Mouse (Mus musculus): Measurements from ENCODE around the gene Fam214a.
A peak's percentile ranks its signal among the peaks of the same experiment; 100 is the strongest.

The Fam214a gene

DNA sequence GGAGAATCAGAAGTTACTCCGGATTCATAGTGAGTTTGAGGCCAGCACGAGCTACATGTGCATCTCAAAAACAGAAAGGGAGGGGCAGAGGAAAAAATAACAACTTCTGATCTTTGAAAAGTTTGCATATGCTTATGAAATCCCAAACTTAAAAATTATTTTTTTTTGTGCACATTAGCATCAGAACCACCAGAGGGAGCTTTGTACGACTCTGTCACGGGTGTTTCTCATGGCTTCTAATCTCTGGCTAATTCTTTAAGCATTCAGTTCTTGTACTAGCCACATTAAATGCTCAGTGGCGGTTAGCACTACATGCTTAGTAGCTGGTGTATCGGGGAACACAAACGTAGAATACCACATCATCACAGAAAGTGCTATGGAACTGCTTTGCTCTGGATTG lies 80.5 kb downstream of the Fam214a start:
- peak; percentile 61 for DNase-seq (ENCODE audit: low spot score)

DNA sequence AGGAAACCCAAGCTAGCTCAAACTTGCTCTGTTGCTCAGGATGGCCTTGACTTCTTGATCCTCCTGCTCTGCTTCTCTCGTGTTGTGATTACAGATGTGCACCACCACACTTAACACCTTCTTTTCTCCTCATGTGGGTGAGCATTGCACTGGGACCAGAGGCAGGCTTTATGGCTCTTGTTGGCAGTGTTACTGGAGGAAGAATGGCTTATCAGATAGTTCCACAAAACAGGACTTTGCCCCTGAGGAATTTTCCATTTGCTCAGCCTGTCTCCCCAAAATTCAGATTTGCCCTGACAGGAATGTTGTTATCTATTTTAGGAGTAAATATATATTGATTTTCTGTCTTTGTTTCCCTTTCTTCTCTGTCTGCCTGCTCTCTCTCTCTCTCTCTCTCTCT lies 82.0 kb downstream of the Fam214a start:
- no peak for DNase-seq (ENCODE audit: low spot score)

DNA sequence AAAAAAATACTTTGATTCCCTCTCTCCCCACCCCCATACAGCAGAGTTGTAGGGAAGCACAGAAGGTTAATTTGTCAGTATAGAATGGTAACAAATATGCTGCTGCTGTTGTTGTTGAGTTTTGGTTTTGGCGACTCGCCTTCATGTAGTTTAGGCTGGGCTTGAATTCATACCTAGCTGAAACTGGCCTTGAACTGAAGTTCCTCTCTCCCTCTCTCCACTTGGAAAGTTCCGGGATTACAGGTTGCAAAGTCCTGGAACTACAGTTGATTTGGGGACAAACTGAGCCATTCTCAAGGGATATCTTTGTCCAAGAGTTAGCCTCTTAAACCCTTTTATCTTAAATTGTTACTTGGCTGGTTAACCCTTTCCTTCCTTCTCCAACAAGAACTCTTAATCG lies 83.3 kb downstream of the Fam214a start:
- DNase-seq (ENCODE audit: low spot score): no peak

DNA sequence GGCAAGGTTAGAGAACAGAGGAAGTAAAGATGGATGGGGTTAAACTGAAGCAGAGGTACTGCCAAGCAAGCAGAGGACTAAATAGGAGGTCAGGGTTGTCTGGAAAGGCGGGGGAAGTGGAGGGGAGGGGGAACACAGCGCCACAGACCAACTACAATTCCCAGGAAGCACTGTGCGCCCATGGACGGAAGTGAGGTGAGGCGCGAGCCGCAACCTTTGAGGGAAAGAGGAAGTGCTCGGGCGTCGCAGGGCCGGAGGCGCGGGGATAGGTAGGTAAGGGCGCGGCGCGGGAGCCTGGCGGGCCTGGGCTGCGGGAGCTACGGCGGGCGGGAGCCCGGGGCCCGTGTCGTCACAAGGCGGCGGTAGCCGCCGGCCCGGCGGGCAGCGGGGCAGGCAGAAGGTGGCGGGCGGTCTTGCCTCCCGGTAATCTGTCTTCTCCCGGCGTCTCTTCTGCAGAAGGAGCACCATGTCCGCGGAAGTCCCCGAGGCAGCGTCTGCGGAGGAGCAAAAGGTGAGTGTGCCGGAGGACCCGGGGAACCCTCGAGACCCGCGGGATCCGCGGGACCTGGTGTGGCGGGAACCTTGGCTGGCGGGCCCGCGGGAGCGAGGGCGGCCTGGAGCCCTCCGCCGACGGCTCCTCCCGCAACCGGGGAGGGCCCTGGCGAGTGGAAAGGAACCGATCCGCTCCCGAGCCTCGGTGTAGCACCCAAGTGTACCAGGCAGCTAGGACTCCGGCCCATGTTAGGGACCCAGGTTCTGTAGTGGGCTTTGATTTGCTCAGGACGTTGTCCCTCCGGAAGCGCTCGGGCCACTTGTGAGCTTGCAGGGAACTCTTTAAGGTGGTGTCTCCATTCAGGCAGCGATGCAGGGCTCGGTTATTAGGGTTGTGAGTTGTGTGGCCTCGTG lies 85.0 kb downstream of the Fam214a start, which contains the start of gene Arpp19:
TSS of gene Arpp19 (plus strand) at position 164 of the 906 bp plus-strand sequence.
- DNase-seq (ENCODE audit: low spot score): peak; percentile 89

DNA sequence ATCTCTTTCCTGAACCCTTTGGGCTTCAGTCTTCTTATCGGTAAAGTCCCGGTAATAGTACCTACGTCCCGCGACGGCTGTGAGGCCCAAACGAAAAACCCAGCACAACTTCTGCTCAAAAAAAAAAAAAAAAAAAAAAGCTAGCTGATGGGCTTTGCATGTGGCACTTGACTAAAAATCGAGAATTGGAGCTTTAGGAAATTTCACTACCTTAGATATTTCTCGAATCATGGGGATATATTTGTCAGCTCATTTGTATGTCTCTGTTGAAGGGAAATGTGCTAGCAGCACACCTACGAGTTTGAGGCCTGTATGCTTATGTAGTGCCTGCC lies 85.6 kb downstream of the Fam214a start:
- no peak for DNase-seq (ENCODE audit: low spot score)

DNA sequence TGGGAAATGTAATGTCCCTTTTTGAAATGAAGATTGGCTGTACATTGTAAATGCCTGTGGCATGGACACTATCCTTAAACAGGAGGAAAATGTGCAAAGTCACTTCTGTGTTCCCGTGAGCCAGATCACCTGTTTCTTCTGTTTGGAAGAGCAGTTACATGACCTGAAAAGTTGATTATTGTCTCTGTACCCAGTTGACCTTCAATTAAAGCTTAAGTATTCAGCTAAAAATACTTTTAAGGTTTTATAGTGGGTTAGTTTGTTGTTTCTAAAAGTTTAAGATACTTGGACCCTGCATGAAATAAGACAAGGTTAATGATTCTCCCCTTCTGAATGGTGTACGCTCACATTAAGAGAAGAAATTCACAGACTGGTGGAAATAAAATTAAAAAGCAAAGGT lies 87.9 kb downstream of the Fam214a start:
- DNase-seq (ENCODE audit: low spot score): no peak

DNA sequence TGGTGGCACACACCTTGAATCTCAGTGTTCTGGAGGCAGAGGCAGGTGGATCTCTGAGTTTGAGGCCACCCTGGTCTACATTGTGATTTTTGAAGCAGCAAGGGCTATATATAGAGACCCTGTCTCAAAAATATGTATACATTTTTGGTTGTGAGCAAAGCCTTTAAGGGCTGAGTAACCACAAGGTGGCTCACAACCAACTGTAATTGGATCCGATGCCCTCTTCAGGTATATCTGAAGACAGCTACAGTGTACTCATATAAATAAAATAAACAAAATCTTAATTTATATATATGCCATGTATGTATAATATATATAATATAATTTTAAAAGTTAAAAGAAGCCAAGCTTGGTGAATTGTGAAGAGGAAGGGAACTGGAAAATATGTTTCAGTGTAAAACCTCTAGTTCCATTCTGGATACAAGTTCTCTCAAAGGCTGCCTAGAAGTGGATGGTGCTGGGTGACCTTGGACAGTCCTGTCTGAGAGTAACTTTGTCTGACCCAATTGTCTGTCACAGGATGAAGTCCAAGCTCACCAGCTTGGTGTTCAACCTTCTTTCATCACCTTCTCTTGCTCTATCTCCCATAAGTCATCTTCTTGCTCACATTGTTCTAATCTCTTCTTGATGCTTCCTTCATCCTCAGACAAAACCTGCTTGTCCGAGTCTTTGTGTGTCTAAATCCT lies 89.3 kb downstream of the Fam214a start:
- no peak for DNase-seq (ENCODE audit: low spot score)

DNA sequence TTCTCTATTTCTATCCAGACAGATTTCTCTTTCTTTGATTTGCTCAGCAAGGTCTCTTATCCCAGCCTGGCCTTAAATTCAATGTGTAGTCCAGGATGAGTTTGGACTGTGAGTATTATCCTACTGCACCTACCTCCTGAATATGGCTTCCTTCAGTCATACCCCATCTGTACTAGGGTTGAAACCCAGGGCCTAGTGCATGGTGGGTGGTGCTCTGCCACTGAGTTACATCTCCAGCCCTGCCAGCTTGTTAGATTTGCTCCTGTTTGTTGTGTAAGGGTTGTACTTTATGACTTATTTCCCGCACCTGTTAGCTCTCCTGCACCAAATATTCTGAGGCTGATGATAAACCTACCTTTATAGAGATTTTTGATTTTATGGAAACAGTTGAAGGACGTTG lies 90.5 kb downstream of the Fam214a start:
- no peak for DNase-seq (ENCODE audit: low spot score)

DNA sequence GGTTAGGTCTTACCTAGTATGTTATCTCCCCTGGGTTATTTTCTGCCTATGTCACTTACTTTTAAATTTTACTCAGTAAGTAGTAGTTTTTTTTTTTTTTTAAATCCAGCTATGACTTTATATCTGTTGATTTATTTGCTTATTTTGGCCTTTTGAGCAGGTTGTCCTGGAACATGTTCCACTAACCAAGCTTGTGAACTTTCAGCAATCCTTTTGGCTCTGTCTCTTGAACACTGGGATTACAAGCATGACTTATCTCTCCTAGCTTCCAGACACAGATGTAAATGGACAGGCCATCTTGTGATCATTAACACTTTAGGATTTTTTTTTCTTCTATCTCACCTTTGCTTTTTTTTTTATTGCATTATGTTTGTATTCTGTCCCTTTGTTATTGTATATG lies 94.4 kb downstream of the Fam214a start:
- DNase-seq (ENCODE audit: low spot score): no peak

DNA sequence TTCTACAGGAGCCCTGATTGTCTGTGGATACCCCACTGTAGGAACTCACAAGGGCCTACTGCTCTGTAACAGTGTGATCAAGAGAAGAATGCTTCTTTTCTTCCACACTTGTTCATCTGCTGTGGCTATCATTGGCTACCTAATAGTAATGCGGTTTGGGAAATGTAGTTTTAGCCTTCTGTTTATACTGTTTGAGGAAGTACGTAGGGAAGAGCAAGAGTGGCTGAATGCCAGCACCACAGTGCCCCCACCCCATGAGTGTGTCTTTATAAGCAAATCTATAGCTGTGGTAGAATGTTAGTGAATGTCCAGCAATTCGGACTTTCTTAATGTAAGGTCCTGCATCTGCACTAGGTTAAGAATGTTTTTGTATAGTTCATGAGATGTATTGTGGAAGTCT lies 96.4 kb downstream of the Fam214a start:
- DNase-seq (ENCODE audit: low spot score): no peak

DNA sequence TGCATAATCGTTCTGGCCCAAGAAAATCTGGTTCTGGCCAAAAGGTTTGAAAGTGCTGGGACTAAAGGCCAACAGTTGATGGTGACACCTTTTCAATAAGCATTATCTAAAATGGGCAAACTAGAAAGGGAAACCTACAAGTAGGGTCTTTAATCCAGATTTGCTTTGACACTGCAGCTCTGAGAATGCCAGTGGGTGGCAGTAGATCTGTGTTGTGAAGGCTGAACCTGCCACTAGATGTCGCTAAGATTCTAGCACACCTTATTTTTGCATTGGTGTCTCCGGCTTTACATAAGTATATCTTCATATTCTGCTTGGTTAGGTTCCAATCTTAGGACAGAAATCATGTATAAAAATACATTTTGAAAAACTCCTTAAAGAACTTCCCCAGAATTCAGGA lies 97.3 kb downstream of the Fam214a start:
- DNase-seq (ENCODE audit: low spot score): peak; percentile 88

DNA sequence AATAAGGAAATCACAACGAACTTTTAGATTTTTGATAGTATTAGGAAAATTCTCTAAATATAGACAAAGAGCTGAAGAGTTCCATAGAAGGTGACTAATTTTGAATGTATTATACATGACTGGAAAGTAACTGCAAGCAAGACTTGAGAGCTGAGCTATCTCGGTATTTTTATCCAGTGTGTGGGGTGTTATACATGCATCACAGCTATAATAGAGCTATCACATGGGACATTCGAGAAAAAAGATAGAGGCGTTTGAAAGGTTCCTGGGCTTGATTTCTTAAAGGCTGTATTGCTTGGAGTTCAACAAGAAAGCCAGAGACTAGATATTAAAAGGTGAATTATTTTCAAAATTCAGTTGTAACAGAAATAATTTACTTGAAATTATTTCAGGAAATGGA lies 99.2 kb downstream of the Fam214a start:
- DNase-seq (ENCODE audit: low spot score): no peak

DNA sequence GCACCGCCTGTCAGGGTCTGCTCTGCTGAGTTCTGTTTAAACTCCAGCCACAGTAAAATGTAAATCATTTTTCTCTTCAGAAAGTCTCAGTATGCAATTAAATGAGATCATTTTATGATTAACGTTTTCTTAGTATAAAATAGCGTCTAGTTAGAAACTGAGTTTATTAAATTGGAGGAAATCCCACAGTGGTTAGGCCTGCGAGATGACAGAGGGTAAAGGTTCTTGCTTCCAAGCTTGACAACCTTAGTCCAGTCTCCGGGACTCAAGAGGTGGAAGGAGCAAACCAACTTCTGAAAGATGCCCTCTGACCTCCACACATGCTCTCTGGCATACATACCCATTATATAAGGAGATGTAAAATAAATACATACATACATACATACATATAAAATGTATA lies 102.4 kb downstream of the Fam214a start:
- no peak for DNase-seq (ENCODE audit: low spot score)

DNA sequence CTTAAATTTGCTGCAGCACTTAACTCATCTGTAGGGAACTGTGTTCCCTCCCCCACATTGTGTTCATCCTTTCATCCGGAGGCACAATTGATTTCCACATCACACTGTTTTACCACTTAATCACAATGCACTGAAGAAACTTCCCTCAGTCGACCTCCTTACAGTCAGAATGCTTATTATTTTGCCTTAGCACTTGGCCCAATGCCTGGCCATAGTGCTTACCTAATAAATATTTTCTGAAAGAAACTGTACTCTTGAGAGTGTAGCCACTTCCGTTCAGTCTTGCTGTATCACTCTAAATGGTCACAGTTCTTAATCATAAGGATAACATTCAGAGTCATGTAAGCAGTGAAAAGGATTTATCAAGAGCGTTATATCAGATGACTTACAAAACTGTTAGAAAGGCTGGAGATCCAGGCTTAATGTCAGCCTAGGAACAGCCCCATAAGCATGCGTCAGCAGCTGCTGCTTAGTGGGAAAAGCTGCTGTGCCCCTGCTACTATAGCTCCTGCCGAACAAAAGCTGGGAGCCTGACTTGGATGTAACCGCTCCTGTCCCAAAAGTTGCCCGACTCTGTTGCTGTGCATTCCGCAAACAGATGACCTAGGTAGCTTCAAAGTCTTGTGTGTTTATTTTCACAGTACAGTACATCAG lies 112.1 kb downstream of the Fam214a start:
- DNase-seq (ENCODE audit: low spot score): no peak

DNA sequence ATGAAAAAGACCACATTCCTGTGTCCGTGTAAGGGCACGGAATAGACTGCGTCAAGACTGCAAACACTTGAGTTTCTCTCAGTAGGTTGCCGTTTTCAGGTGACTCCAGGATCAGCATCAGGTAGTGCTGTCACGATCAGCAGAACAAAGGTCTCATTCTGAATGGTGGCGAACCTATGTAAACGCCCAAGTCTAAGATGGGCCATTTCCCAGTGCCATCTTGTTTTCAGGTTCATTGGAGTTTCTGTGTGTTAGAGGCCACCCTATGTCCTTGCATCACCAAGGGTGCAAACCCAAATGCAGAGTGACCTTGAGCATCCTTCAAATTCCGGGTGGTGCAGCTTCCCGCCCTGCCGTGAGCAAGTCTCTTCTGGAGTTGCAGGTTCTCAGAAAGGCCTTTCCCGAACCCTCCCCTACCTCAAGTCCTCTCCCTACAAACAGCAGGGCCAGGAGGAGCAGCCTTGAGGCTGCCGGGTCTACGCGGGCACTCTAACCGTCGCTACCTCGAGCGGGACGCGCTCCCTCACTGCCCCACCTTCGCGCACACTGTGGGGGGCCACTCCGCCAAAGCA lies 117.9 kb downstream of the Fam214a start, which contains the start of gene Myo5a:
TSS of gene Myo5a (plus strand) at position 559 of the 572 bp plus-strand sequence.
- DNase-seq (ENCODE audit: low spot score): no peak

DNA sequence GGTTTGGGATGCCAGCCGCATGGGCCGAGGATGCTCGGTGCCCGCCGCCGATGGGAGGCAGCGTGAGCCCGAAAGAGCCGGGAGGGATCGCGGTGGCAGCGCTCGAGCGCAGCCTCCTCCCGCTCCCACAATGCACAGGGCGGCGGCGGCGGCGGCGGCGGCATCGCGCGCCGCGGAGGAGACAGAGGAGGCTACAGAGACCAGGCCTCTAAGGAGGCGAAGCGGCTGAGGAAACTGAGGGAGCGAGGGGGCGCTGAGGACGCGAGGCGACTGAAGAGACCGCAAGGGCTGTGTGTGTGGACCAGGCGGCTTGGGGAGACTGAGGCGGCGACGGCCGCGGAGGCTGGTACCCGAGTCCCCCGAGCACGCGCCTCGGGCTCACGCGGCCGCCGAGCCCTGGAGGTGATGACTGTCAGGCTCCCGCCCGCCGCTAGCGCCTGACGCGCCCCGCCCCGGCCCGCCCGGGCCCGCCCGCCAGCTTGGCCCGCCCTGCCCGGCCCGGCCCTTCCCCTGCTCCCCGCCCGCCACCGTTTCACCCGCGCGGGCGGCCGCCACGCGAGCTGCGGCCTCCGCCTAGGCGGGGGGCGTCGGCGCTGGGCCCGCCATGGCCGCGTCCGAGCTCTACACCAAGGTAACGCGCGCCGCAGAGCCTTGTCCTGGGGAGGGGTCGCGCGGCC lies 118.5 kb downstream of the Fam214a start:
- peak; percentile 80 for DNase-seq (ENCODE audit: low spot score)

DNA sequence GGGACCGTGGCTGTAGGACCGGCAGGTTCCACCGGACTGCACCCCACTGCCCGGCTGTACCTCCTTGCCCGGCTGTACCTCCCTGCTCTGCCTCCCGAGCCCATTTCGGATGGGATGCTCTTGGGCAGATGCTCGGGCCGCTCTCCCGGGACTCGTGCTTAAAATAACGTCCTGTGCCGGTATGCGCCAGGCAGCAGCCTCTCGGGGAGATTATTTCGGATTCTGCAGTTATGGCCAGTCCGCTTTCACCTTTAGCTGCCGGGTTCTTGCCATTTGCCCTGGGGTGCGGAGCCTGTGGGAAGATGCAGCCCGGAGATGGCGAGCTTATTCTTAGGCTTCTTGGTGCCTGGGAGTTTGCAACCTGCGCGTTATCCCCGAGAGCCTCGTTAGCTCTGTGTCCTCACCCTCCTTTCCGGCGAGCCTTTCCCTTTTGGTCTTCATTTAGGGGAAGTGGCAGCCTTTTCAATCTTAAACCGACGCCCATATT lies 119.1 kb downstream of the Fam214a start:
- peak; percentile 45 for DNase-seq (ENCODE audit: low spot score)

DNA sequence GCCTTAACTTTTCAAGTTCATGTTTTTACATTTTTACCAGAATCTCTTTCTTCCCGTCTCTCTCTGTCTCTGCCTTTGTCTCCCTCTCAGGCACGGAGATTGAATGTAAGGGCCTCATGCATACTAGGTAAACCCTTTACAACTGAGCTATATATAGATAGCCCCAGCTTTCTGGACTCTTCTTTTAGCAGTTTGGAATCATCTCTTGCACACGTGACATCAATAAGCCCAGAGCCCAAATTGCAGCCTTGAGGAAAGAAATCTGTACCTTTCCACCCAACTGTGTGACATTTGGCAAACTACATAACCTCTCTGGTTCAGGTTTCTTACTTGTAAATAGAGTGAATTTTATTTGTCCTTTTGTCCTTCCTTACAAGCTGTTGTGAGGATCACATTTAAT lies 119.7 kb downstream of the Fam214a start:
- peak; percentile 3 for DNase-seq (ENCODE audit: low spot score)

DNA sequence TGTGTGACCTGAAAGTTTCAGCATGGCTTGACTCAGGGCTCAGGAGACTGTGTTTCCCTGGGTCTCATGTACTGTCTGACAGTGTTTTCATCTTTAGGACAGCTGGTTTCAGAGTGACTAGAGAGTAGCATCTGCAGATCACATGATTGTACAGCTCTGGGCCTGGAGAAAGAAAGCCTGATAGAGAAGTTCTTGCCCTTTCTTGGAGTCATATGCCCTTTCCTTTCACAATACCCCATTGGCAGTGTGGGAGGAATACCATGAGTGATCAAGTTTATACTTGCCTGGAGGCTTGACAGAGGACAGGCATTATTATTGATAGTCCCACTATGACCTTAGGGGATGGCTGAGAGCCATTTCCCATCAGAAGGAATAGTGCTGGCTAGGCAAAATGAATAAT lies 124.5 kb downstream of the Fam214a start:
- peak; percentile 7 for DNase-seq (ENCODE audit: low spot score)
